Mouse (Mus musculus) embryonic facial prominence, embryonic 14.5 days (tissue): Measurements from ENCODE around the gene Adcy5. TPM values are rescaled to one million over a fixed set of nuclear protein-coding genes. Genes with fewer than 3 reads are reported as not detected.
A peak's percentile ranks its signal among the peaks of the same experiment; 100 is the strongest.

ENCODE experiments used
- ATAC-seq: fragments of 200-750 bp; cut with Nextera tagmentation; 2 replicates; pipeline ENCODE4 v1.8.0; 2017; ENCODE audit warnings: low read depth, moderate number of reproducible peaks, moderate TSS enrichment
- DNase-seq: peaks from one replicate; pipeline ENCODE4 v3.0.0-alpha.2; 2015; ENCODE audit warnings: low spot score
- H3K27ac ChIP-seq: fragments of 300-500 bp; sonication (generic); replicated peaks from 2 replicates; pipeline ENCODE4 v1.5.1; 2014; ENCODE audit warnings: low read depth, mild to moderate bottlenecking, low read length, moderate library complexity
- H3K27me3 ChIP-seq: fragments of 300-500 bp; sonication (generic); replicated peaks from 2 replicates; pipeline ENCODE4 v1.6.1; 2014; ENCODE audit warnings: low read length; ENCODE audit not compliant: control insufficient read depth, insufficient read depth
- H3K36me3 ChIP-seq: fragments of 300-500 bp; sonication (generic); 2 replicates; pipeline ENCODE4 v1.6.1; 2014; ENCODE audit warnings: low read length, mixed read lengths; ENCODE audit not compliant: control insufficient read depth, insufficient read depth
- H3K4me1 ChIP-seq: fragments of 300-500 bp; sonication (generic); 2 replicates; pipeline ENCODE4 v1.6.1; 2014; ENCODE audit warnings: antibody characterized with exemption, low read length; ENCODE audit not compliant: control insufficient read depth, insufficient read depth
- H3K4me2 ChIP-seq: fragments of 300-500 bp; sonication (generic); 2 replicates; pipeline ENCODE4 v1.6.1; 2014; ENCODE audit warnings: low read depth, mild to moderate bottlenecking, low read length, moderate library complexity, mixed read lengths
- H3K4me3 ChIP-seq: fragments of 300-500 bp; sonication (generic); 2 replicates; pipeline ENCODE4 v1.5.1; 2014; ENCODE audit warnings: low read depth, mild to moderate bottlenecking, low read length
- H3K9ac ChIP-seq: fragments of 300-500 bp; sonication (generic); 2 replicates; pipeline ENCODE4 v1.6.1; 2014; ENCODE audit warnings: low read depth, mild to moderate bottlenecking, low read length, moderate library complexity, mixed read lengths
- H3K9me3 ChIP-seq: fragments of 300-500 bp; sonication (generic); 2 replicates; pipeline ENCODE4 v1.6.1; 2016; ENCODE audit warnings: low read length; ENCODE audit not compliant: control insufficient read depth
- WGBS: fragments of 180-500 bp; shearing (Covaris S2); extraction: QIAGEN DNeasy Blood & Tissue Kit; methylation state at CpG from one replicate; pipeline ENCODE4 v1.1.7; 2014; 5-methylcytosine and 5-hydroxymethylcytosine counted together
- polyA plus RNA-seq: library from polyadenylated mRNA; unstranded; fragments of >200 nt; fragmentation: Nextera tagmentation; extraction: Ambion mirVana; gene quantifications from 2 replicates; pipeline ENCODE4 v1.2.1, GENCODE M21; 2014

Gene Adcy5
- polyA plus RNA-seq, 1 experiment from 2014 or later: 3.1 TPM

DNA sequence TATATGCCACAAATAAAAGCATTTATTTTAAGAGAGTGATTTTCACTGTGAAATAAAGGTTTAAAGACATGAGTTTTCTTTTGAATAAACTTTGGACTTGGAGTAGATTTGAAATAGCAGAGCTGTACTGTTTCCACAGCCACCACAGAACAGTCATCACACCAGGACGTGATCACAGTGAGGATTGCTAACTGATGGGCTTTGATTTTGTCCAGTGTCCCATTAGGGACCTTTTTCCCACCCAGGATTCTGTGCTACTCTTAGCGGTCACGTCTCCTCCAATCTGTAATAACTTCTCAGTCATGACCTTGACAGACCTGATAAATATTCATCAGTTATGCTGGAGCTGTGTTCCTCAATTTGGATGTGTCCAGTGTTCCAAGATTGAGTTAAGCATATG is 160.8 kb downstream of the Adcy5 start:
- Histone ChIP-seq H3K27ac (no peak overlapping the region), H3K36me3 (peaks cover 8% of the 10 kb centered on the region), H3K4me1 (no peaks in the 10 kb centered on the region), H3K9ac (no peak overlapping the region), H3K4me3 (no peak overlapping the region), H3K4me2 (no peak overlapping the region), H3K9me3 (no peaks in the 10 kb centered on the region), H3K27me3 (no peaks in the 10 kb centered on the region)
- WGBS: 61% methylated on average over 3 of the region's 3 CpGs
- DNase-seq (no peak), ATAC-seq (no peak)

GRCm38 (mm10) chr16:35316856-35317264 is 162.2 kb downstream of the Adcy5 start:
- Histone ChIP-seq H3K4me2 (no peak overlapping the region), H3K4me1 (no peaks in the 10 kb centered on the region), H3K27ac (no peak overlapping the region), H3K9ac (no peak overlapping the region), H3K27me3 (no peaks in the 10 kb centered on the region), H3K36me3 (peaks cover 8% of the 10 kb centered on the region), H3K4me3 (no peak overlapping the region), H3K9me3 (no peaks in the 10 kb centered on the region)
- no peak for DNase-seq
- no peak for ATAC-seq

DNA sequence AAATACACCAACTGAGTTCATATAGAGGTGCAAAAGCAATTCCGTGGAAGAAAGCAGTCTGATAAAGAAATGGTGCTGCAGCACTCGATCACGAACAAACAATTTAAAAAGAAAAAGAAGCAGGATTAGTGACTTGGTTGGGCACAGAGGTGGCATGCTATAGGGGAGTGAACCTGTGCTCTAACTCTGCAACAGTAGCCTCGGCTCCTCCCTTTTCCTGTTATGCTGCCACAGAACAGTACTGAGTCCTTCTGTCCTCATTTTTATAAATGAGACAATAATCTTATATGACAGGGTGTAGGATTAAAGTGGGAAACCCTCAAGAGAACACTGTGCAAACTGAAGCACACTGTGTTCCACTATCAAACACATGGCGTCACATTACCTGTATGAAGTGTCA is 162.8 kb downstream of the Adcy5 start:
- H3K9ac ChIP-seq: no peak overlapping the region
- ATAC-seq: 0 out of 2 replicates have a peak, but pooled peaks have one; percentile 30
- WGBS: 68% methylated on average over 5 of the region's 5 CpGs

DNA sequence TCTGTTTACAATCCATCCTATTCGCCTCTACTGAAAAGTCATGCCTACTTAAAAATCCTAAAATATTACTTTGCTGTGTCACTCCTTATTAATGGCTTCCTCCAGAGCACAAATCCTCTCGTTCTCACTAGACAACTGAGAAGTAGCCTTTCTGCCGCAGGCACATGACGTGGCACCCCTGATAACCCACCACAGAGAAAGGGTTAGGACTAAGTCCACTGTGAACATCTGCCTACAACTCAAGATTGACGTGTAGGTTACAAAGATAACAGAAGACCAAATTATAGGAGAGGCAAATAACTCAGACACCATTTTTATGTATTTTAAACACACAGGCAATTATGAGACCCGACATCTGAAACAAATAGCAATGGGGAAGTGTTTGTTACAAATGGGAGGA is 163.7 kb downstream of the Adcy5 start:
- peaks cover 7% of the 10 kb centered on the region for H3K36me3 ChIP-seq
- no peak overlapping the region for H3K4me3 ChIP-seq
- no peaks in the 10 kb centered on the region for H3K27me3 ChIP-seq
- no peaks in the 10 kb centered on the region for H3K4me1 ChIP-seq
- ATAC-seq: no peak
- no peak overlapping the region for H3K27ac ChIP-seq
- DNase-seq: no peak
- no peaks in the 10 kb centered on the region for H3K9me3 ChIP-seq
- H3K4me2 ChIP-seq: no peak overlapping the region
- 81% methylated on average over 6 of the region's 6 CpGs for WGBS
- H3K9ac ChIP-seq: no peak overlapping the region

More for the DNA sequence above, 162.8 kb downstream of the Adcy5 start:
- no peak for DNase-seq
- Histone ChIP-seq H3K27me3 (no peaks in the 10 kb centered on the region), H3K9me3 (no peaks in the 10 kb centered on the region), H3K36me3 (peaks cover 8% of the 10 kb centered on the region), H3K4me3 (no peak overlapping the region), H3K4me1 (no peaks in the 10 kb centered on the region), H3K4me2 (no peak overlapping the region), H3K27ac (no peak overlapping the region)

DNA sequence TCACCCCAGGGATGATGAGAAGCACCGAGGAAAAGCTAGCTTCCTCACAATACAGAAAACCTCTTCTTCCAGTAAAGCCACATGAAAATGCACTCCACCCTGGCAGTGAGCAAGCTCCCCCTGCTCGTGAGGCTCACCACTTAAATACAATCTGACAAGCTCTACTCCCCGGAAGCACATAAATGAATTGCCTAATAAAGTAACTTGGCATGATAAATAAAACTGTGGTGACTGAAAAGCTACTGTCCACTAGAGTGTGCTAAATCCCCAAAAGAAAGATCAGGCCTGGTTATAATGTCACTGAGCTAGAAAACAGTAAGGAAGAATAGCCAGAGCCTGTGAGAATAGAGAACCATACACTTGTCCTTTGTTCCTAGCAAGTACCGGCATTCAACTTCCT is 164.7 kb downstream of the Adcy5 start:
- Histone ChIP-seq H3K9ac (no peak overlapping the region), H3K27me3 (no peaks in the 10 kb centered on the region), H3K4me3 (no peak overlapping the region), H3K4me2 (no peak overlapping the region), H3K9me3 (no peaks in the 10 kb centered on the region), H3K27ac (no peak overlapping the region), H3K36me3 (no peaks in the 10 kb centered on the region), H3K4me1 (no peaks in the 10 kb centered on the region)
- DNase-seq (peak; percentile 55), ATAC-seq (0 out of 2 replicates have a peak, but pooled peaks have one; percentile 37)
- 42% methylated on average over 4 of the region's 4 CpGs for WGBS

GRCm38 (mm10) chr16:35319773-35320172 is 165.1 kb downstream of the Adcy5 start:
- no peaks in the 10 kb centered on the region for H3K9me3 ChIP-seq
- no peak overlapping the region for H3K4me3 ChIP-seq
- no peaks in the 10 kb centered on the region for H3K36me3 ChIP-seq
- no peak overlapping the region for H3K27ac ChIP-seq
- no peak for DNase-seq
- no peak for ATAC-seq
- no peaks in the 10 kb centered on the region for H3K4me1 ChIP-seq
- WGBS: 81% methylated on average over 2 of the region's 2 CpGs
- H3K9ac ChIP-seq: no peak overlapping the region
- no peak overlapping the region for H3K4me2 ChIP-seq
- no peaks in the 10 kb centered on the region for H3K27me3 ChIP-seq

GRCm38 (mm10) chr16:35330451-35330850 is 175.8 kb downstream of the Adcy5 start:
- no peaks in the 10 kb centered on the region for H3K27me3 ChIP-seq
- DNase-seq (peak; percentile 6), ATAC-seq (no peak)
- H3K4me2 ChIP-seq: no peak overlapping the region
- H3K9me3 ChIP-seq: no peaks in the 10 kb centered on the region
- 79% methylated on average over 1 of the region's 1 CpGs for WGBS
- no peaks in the 10 kb centered on the region for H3K4me1 ChIP-seq
- no peak overlapping the region for H3K4me3 ChIP-seq
- H3K9ac ChIP-seq: no peak overlapping the region
- no peak overlapping the region for H3K27ac ChIP-seq
- H3K36me3 ChIP-seq: peaks cover 20% of the 10 kb centered on the region

Other genes with a start within 250 kb of the Adcy5 start
- gene Hacd2, start 132.4 kb upstream of the Adcy5 start, polyA plus RNA-seq: 56.8 and 61.8 TPM in 2 replicates
- 43.2 and 51.2 TPM in 2 replicates for gene Sec22a, start 209.0 kb downstream of the Adcy5 start, polyA plus RNA-seq